Mouse (Mus musculus) midbrain, embryonic 14.5 days (tissue): ENCODE data around the gene Sh3rf3. TPM values are rescaled to one million over a fixed set of nuclear protein-coding genes. Genes with fewer than 3 reads are reported as not detected.

Experiments used
- ATAC-seq: fragments of 200-750 bp; cut with Nextera tagmentation; 2 replicates; pipeline ENCODE4 v1.8.0; 2017; ENCODE audit warnings: moderate number of reproducible peaks, moderate library complexity; ENCODE audit not compliant: low FRiP score, low TSS enrichment
- DNase-seq: peaks from one replicate; pipeline ENCODE4 v3.0.0-alpha.2; 2015
- H3K27ac ChIP-seq: fragments of 300-500 bp; sonication (generic); replicated peaks from 2 replicates; pipeline ENCODE4 v1.5.1; 2014; ENCODE audit warnings: mild to moderate bottlenecking, low read depth, low read length, moderate library complexity
- H3K27me3 ChIP-seq: fragments of 300-500 bp; sonication (generic); 2 replicates; pipeline ENCODE4 v1.6.1; 2014; ENCODE audit warnings: low read length, control low read depth, mixed read lengths; ENCODE audit not compliant: control insufficient read depth, insufficient read depth
- H3K36me3 ChIP-seq: fragments of 300-500 bp; sonication (generic); 2 replicates; pipeline ENCODE4 v1.6.1; 2014; ENCODE audit warnings: low read length, control low read depth; ENCODE audit not compliant: control insufficient read depth, insufficient read depth
- H3K4me1 ChIP-seq: fragments of 300-500 bp; sonication (generic); 2 replicates; pipeline ENCODE4 v1.6.1; 2014; ENCODE audit warnings: mild to moderate bottlenecking, antibody characterized with exemption, low read length, control low read depth; ENCODE audit not compliant: control insufficient read depth, insufficient read depth
- H3K4me2 ChIP-seq: fragments of 300-500 bp; sonication (generic); 2 replicates; pipeline ENCODE4 v1.6.1; 2014; ENCODE audit warnings: mild to moderate bottlenecking, low read length, moderate library complexity
- H3K4me3 ChIP-seq: fragments of 300-500 bp; sonication (generic); replicated peaks from 2 replicates; pipeline ENCODE4 v1.5.1; 2014; ENCODE audit warnings: low read depth, low read length
- H3K9ac ChIP-seq: fragments of 300-500 bp; sonication (generic); replicated peaks from 2 replicates; pipeline ENCODE4 v1.6.1; 2014; ENCODE audit warnings: mild to moderate bottlenecking, low read length, moderate library complexity
- H3K9me3 ChIP-seq: fragments of 300-500 bp; sonication (generic); 2 replicates; pipeline ENCODE4 v1.6.1; 2016; ENCODE audit warnings: low read length, control low read depth, mixed read lengths; ENCODE audit not compliant: control insufficient read depth
- WGBS: fragments of 180-500 bp; shearing (Covaris S2); extraction: QIAGEN DNeasy Blood & Tissue Kit; methylation state at CpG from one replicate; pipeline ENCODE4 v1.1.7; 2014; 5-methylcytosine and 5-hydroxymethylcytosine counted together
- polyA plus RNA-seq: library from polyadenylated mRNA; unstranded; fragments of >200 nt; fragmentation: Nextera tagmentation; extraction: Ambion mirVana; gene quantifications from 2 replicates; pipeline ENCODE4 v1.2.1, GENCODE M21; 2014

Sh3rf3 gene
- polyA plus RNA-seq, 1 experiment from 2014 or later = 2.4 TPM

DNA sequence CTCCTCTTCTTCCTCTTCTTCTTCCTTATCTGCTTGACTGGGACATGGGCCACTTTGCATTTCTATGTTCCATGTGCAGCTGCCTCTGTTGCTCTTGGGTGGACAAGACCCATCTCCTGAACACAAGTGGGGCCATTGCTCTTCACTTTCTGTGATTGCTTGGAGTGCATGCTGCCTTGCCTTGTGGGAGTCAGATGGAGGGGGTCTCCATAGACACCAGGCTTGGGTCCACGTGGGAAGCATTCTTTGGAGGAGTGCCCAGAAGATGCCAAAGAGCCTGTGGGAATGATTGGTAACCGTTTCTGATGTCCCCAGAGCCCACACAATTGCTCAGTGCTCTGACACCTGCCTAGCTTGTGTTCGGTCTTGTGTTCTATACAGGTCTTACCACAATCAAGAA, 124.4 kb downstream of the Sh3rf3 start:
- no peak for DNase-seq
- WGBS = 72% methylated on average over 3 of the region's 3 CpGs
- H3K27ac ChIP-seq = no peak overlapping the region
- no peaks in the 10 kb centered on the region for H3K36me3 ChIP-seq
- H3K9me3 ChIP-seq = no peaks in the 10 kb centered on the region
- no peak for ATAC-seq
- 0 out of 2 replicates have a peak, but pooled peaks cover 4% of the 10 kb centered on the region for H3K4me1 ChIP-seq
- H3K4me3 ChIP-seq = no peak overlapping the region
- no peak overlapping the region for H3K9ac ChIP-seq
- no peaks in the 10 kb centered on the region for H3K27me3 ChIP-seq
- no peak overlapping the region for H3K4me2 ChIP-seq

GRCm38 (mm10) chr10:58942819-58943218, 129.7 kb downstream of the Sh3rf3 start:
- Histone ChIP-seq H3K9me3 (no peaks in the 10 kb centered on the region), H3K27ac (no peak overlapping the region), H3K36me3 (no peaks in the 10 kb centered on the region), H3K4me2 (no peak overlapping the region), H3K27me3 (no peaks in the 10 kb centered on the region), H3K9ac (no peak overlapping the region), H3K4me3 (no peak overlapping the region), H3K4me1 (no peaks in the 10 kb centered on the region)
- DNase-seq (no peak), ATAC-seq (no peak)
- WGBS = 86% methylated on average over 3 of the region's 3 CpGs

DNA sequence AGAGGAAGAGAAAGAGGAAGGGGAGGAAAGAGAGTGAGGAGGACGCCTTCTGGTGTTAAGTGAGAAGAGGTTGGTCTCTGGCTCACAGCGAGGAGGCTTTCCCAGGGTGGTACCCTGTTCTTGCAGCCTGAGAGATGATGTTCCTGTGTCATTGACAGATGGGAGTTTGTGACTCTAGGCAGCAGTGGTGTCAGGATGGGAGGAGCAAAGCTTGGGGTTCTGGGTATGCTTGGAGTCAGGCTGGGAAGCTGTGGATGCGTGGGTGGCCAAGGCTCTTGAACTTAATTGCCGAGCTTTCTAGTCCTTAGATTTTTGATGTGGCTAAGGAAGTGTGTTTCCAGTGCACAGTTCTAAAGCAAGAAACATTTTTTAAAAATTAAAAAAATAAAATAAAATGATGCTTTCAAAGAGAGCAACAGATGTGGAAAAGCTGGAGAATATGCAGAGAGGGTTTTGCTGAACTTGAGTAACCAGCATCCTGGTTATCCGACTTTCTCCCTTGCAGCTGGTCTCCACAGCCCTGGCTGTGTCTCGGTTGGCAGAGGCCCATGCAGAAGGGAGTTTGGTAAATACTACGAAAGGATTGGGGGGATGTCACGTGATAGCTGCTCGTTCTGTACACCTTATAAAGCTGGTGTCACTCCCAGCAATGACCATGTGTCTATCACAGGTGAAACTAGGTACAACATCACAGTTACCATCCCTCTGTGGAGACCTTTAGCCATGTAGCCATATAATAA, 130.7 kb downstream of the Sh3rf3 start:
- no peaks in the 10 kb centered on the region for H3K36me3 ChIP-seq
- H3K27ac ChIP-seq = no peak overlapping the region
- 89% methylated on average over 9 of the region's 9 CpGs for WGBS
- no peak for DNase-seq
- H3K4me2 ChIP-seq = no peak overlapping the region
- no peaks in the 10 kb centered on the region for H3K9me3 ChIP-seq
- H3K4me1 ChIP-seq = no peaks in the 10 kb centered on the region
- ATAC-seq = no peak
- no peak overlapping the region for H3K4me3 ChIP-seq
- H3K27me3 ChIP-seq = no peaks in the 10 kb centered on the region
- H3K9ac ChIP-seq = no peak overlapping the region

- DNase-seq (no peak), ATAC-seq (no peak)
- Histone ChIP-seq H3K27ac (no peak overlapping the region), H3K4me2 (no peak overlapping the region), H3K9ac (no peak overlapping the region), H3K9me3 (no peaks in the 10 kb centered on the region), H3K4me3 (no peak overlapping the region), H3K4me1 (peaks cover 6% of the 10 kb centered on the region), H3K27me3 (no peaks in the 10 kb centered on the region), H3K36me3 (no peaks in the 10 kb centered on the region)
- WGBS = 88% methylated on average over 6 of the region's 6 CpGs
Observed at GRCm38 (mm10) chr10:58944930-58945329, 131.8 kb downstream of the Sh3rf3 start.

DNA sequence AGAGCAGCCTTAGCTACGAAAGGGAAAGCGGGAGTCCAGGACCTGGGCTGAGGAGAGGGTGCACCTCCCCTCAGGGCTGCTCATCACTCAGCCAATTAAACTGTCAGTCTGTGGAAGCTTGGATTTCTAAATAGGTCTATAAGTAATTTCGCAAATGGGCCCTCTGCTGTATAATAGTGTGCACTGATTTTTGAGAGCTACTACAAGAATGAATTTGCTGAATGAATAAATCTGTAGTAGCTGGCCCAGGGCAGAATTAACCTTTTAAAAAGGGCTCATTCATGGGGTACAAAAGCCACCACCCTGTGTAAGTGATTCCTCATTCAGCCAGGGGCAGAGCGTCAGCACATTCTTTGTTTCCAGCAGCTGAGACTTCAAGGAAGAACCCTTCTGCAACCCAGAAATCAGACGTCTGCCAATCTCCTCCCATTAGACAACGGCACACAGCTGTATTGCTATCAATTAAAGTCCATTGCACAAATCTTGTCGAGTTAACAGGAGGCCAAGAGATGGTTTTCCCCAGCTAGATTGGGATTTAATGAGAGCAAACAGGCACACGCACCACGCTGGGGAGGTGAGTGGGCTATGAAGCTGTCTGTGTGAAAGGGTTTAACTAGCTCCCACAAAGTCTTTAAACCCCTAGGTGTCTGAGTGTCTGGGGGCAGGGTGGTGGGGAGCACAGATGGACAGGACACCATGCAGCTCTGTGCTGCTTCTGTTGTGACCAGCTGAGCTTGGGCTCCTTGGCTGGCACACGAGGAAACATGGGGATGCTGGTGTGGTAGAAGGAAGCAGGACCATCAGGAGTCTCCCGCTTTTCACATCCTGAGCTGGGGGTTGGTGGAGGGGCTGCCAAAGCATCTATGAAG, 136.8 kb downstream of the Sh3rf3 start:
- Histone ChIP-seq H3K9me3 (no peaks in the 10 kb centered on the region), H3K27me3 (no peaks in the 10 kb centered on the region), H3K36me3 (no peaks in the 10 kb centered on the region), H3K4me1 (peaks cover 13% of the 10 kb centered on the region), H3K4me2 (no peak overlapping the region), H3K27ac (peak overlapping the region; percentile 15), H3K9ac (no peak overlapping the region), H3K4me3 (no peak overlapping the region)
- peak; percentile 57 for ATAC-seq
- DNase-seq = peak; percentile 59
- 22% methylated on average over 11 of the region's 11 CpGs for WGBS

DNA sequence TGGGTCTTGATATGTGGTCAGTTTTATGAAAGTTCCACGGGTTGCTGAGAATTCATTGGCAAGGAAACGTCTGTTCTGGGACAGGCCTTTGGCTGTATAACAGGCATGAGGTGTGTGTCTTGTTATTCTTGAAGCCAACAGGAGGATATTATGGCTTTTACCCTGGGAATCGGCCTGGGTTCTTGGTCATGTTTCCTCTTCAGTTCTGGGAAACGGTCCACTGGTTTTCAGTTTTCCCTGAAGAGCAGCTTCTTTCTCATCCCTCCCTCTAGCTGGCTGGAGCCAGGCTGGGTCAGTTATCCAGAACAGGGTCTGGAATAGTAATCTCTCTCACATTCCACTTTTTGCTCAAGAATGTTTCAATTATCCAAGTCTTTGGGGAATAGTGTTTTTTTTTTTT, 147.0 kb downstream of the Sh3rf3 start:
- ATAC-seq (no peak), DNase-seq (no peak)
- WGBS = 74% methylated on average over 4 of the region's 4 CpGs
- H3K4me3 ChIP-seq = no peak overlapping the region
- no peaks in the 10 kb centered on the region for H3K27me3 ChIP-seq
- no peak overlapping the region for H3K4me2 ChIP-seq
- peaks cover 3% of the 10 kb centered on the region; the same call in 1 of the 2 replicates for H3K9me3 ChIP-seq
- no peak overlapping the region for H3K9ac ChIP-seq
- H3K4me1 ChIP-seq = no peaks in the 10 kb centered on the region
- H3K36me3 ChIP-seq = no peaks in the 10 kb centered on the region
- H3K27ac ChIP-seq = no peak overlapping the region

- no peak overlapping the region for H3K9ac ChIP-seq
- no peaks in the 10 kb centered on the region for H3K9me3 ChIP-seq
- no peak overlapping the region for H3K27ac ChIP-seq
- no peak overlapping the region for H3K4me2 ChIP-seq
- no peaks in the 10 kb centered on the region for H3K27me3 ChIP-seq
- no peak overlapping the region for H3K4me3 ChIP-seq
- no peaks in the 10 kb centered on the region for H3K4me1 ChIP-seq
- DNase-seq (no peak), ATAC-seq (no peak)
- no peaks in the 10 kb centered on the region for H3K36me3 ChIP-seq
- WGBS = 85% methylated on average over 4 of the region's 4 CpGs
Observed at GRCm38 (mm10) chr10:58968236-58968635, 155.1 kb downstream of the Sh3rf3 start.

GRCm38 (mm10) chr10:58969351-58969750, 156.2 kb downstream of the Sh3rf3 start:
- H3K4me2 ChIP-seq = no peak overlapping the region
- H3K9ac ChIP-seq = no peak overlapping the region
- H3K9me3 ChIP-seq = no peaks in the 10 kb centered on the region
- ATAC-seq (no peak), DNase-seq (no peak)
- H3K27ac ChIP-seq = no peak overlapping the region
- WGBS = 89% methylated on average over 5 of the region's 5 CpGs
- no peaks in the 10 kb centered on the region for H3K27me3 ChIP-seq
- H3K4me1 ChIP-seq = no peaks in the 10 kb centered on the region
- H3K4me3 ChIP-seq = no peak overlapping the region
- no peaks in the 10 kb centered on the region for H3K36me3 ChIP-seq
